Mouse (Mus musculus) ES-E14 (cell line): ENCODE measurements around the gene Phf11c.
"Not testable (repeated sequence)": the region's sequence is repeated elsewhere in the genome, so short reads cannot be mapped to it uniquely, and the experiment has no call there.

Experiments
- CHD2 ChIP-seq: IDR thresholded peaks from 2 replicates; pipeline ENCODE4 v1.6.1; 2014; ENCODE audit warnings: mild to moderate bottlenecking, low read depth, low read length, inconsistent platforms
- MAFK ChIP-seq: IDR thresholded peaks from 2 replicates; pipeline ENCODE4 v1.6.1; 2014; ENCODE audit warnings: mild to moderate bottlenecking, low read depth, low read length, inconsistent platforms; ENCODE audit not compliant: insufficient read depth
- ZNF384 ChIP-seq: IDR thresholded peaks from 2 replicates; pipeline ENCODE4 v1.6.1; 2012; ENCODE audit warnings: low read depth, low read length, inconsistent platforms

DNA sequence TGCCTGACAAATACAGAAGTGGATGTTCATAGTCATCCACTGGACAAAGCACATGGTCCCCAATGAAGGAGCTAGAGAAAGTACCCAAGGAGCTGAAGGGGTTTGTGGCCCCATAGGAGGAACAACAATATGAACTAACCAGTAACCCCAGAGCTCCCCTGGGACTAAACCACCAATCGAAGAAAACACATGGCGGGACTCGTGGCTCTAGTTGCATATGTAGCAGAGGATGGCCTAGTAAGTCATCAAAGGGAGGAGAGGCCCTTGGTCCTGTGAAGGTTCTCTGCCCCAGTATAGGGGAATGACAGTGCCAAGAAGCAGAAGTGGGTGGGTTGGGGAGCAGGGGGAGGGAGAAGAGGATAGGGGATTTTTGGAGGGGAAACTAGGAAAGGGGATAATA, 59.1 kb downstream of the Phf11c start:
- not testable (repeated sequence) for TF ChIP-seq ZNF384, CHD2, MAFK
